Mouse (Mus musculus): Measurements from ENCODE around the gene Tmem123. TPM values are rescaled to one million over a fixed set of nuclear protein-coding genes. Genes with fewer than 3 reads are reported as not detected.

Tmem123 gene
- polyA plus RNA-seq, 1 experiment, result 25.1 TPM

- TF ChIP-seq CTCF (IDR thresholded peaks at IDR 0.05; ENCODE audit: extremely low read depth, insufficient read length, insufficient replicate concordance, low read depth, low read length) (no peak), POLR2A (IDR thresholded peaks at IDR 0.05; ENCODE audit: low read depth, low read length) (no peak)
- H3K27me3 ChIP-seq (ENCODE audit: control insufficient read depth, insufficient read depth, low read length), result no peaks in the 10 kb centered on the region
- H3K27ac ChIP-seq (ENCODE audit: insufficient read depth, low read depth, low read length), result no peak overlapping the region
- 80% methylated on average over 10 of the region's 10 CpGs for WGBS
- peaks cover 10% of the 10 kb centered on the region; the same call in 1 of the 2 replicates for H3K4me1 ChIP-seq (ENCODE audit: control insufficient read depth, insufficient read depth, insufficient read length, low read length)
- H3K36me3 ChIP-seq (ENCODE audit: control insufficient read depth, insufficient read depth, low read length), result peaks cover 24% of the 10 kb centered on the region
- no peak overlapping the region for H3K4me3 ChIP-seq (ENCODE audit: low read depth, low read length)
These were observed 10.7 kb downstream of the Tmem123 start for GRCm38 (mm10) chr9:7774538-7774937.

- H3K4me1 ChIP-seq (ENCODE audit: control insufficient read depth, insufficient read depth, insufficient read length, low read length), result peaks cover 10% of the 10 kb centered on the region; the same call in 1 of the 2 replicates
- no peak overlapping the region for H3K4me3 ChIP-seq (ENCODE audit: low read depth, low read length)
- H3K27ac ChIP-seq (ENCODE audit: insufficient read depth, low read depth, low read length), result no peak overlapping the region
- TF ChIP-seq CTCF (IDR thresholded peaks at IDR 0.05; ENCODE audit: extremely low read depth, insufficient read length, insufficient replicate concordance, low read depth, low read length), result no peak
- no peak for TF ChIP-seq POLR2A (IDR thresholded peaks at IDR 0.05; ENCODE audit: low read depth, low read length)
- WGBS, result 84% methylated on average over 2 of the region's 2 CpGs
- peaks cover 19% of the 10 kb centered on the region for H3K36me3 ChIP-seq (ENCODE audit: control insufficient read depth, insufficient read depth, low read length)
- no peaks in the 10 kb centered on the region for H3K27me3 ChIP-seq (ENCODE audit: control insufficient read depth, insufficient read depth, low read length)
These were observed 11.2 kb downstream of the Tmem123 start for GRCm38 (mm10) chr9:7775011-7775410.

GRCm38 (mm10) chr9:7775986-7776385 lies 12.1 kb downstream of the Tmem123 start:
- H3K4me1 ChIP-seq (ENCODE audit: control insufficient read depth, insufficient read depth, insufficient read length, low read length), result peaks cover 12% of the 10 kb centered on the region
- H3K27ac ChIP-seq (ENCODE audit: insufficient read depth, low read depth, low read length), result no peak overlapping the region
- H3K4me3 ChIP-seq (ENCODE audit: low read depth, low read length), result no peak overlapping the region
- 85% methylated on average over 3 of the region's 3 CpGs for WGBS
- no peaks in the 10 kb centered on the region for H3K27me3 ChIP-seq (ENCODE audit: control insufficient read depth, insufficient read depth, low read length)
- H3K36me3 ChIP-seq (ENCODE audit: control insufficient read depth, insufficient read depth, low read length), result peaks cover 18% of the 10 kb centered on the region
- TF ChIP-seq POLR2A (IDR thresholded peaks at IDR 0.05; ENCODE audit: low read depth, low read length), result no peak
- no peak for TF ChIP-seq CTCF (IDR thresholded peaks at IDR 0.05; ENCODE audit: extremely low read depth, insufficient read length, insufficient replicate concordance, low read depth, low read length)

GRCm38 (mm10) chr9:7776940-7777339 lies 13.1 kb downstream of the Tmem123 start:
- TF ChIP-seq CTCF (IDR thresholded peaks at IDR 0.05; ENCODE audit: extremely low read depth, insufficient read length, insufficient replicate concordance, low read depth, low read length) (no peak), POLR2A (IDR thresholded peaks at IDR 0.05; ENCODE audit: low read depth, low read length) (no peak)
- no peak overlapping the region for H3K4me3 ChIP-seq (ENCODE audit: low read depth, low read length)
- peak overlapping the region; percentile 27 for H3K27ac ChIP-seq (ENCODE audit: insufficient read depth, low read depth, low read length)
- peaks cover 12% of the 10 kb centered on the region for H3K4me1 ChIP-seq (ENCODE audit: control insufficient read depth, insufficient read depth, insufficient read length, low read length)
- WGBS, result 87% methylated on average over 1 of the region's 1 CpGs
- peaks cover 18% of the 10 kb centered on the region for H3K36me3 ChIP-seq (ENCODE audit: control insufficient read depth, insufficient read depth, low read length)
- no peaks in the 10 kb centered on the region for H3K27me3 ChIP-seq (ENCODE audit: control insufficient read depth, insufficient read depth, low read length)

GRCm38 (mm10) chr9:7777652-7778051 lies 13.8 kb downstream of the Tmem123 start:
- no peaks in the 10 kb centered on the region for H3K27me3 ChIP-seq (ENCODE audit: control insufficient read depth, insufficient read depth, low read length)
- WGBS, result 57% methylated on average over 1 of the region's 1 CpGs
- TF ChIP-seq CTCF (IDR thresholded peaks at IDR 0.05; ENCODE audit: extremely low read depth, insufficient read length, insufficient replicate concordance, low read depth, low read length) (no peak), POLR2A (IDR thresholded peaks at IDR 0.05; ENCODE audit: low read depth, low read length) (no peak)
- H3K4me1 ChIP-seq (ENCODE audit: control insufficient read depth, insufficient read depth, insufficient read length, low read length), result peaks cover 12% of the 10 kb centered on the region
- no peak overlapping the region for H3K4me3 ChIP-seq (ENCODE audit: low read depth, low read length)
- no peak overlapping the region for H3K27ac ChIP-seq (ENCODE audit: insufficient read depth, low read depth, low read length)
- peaks cover 14% of the 10 kb centered on the region for H3K36me3 ChIP-seq (ENCODE audit: control insufficient read depth, insufficient read depth, low read length)

- H3K27ac ChIP-seq (ENCODE audit: insufficient read depth, low read depth, low read length), result no peak overlapping the region
- peaks cover 12% of the 10 kb centered on the region for H3K4me1 ChIP-seq (ENCODE audit: control insufficient read depth, insufficient read depth, insufficient read length, low read length)
These were observed 14.9 kb downstream of the Tmem123 start for GRCm38 (mm10) chr9:7778771-7779170.

GRCm38 (mm10) chr9:7779786-7780185 lies 15.9 kb downstream of the Tmem123 start:
- Histone ChIP-seq H3K4me3 (ENCODE audit: low read depth, low read length) (no peak overlapping the region), H3K4me1 (ENCODE audit: control insufficient read depth, insufficient read depth, insufficient read length, low read length) (peaks cover 12% of the 10 kb centered on the region), H3K27me3 (ENCODE audit: control insufficient read depth, insufficient read depth, low read length) (no peaks in the 10 kb centered on the region), H3K27ac (ENCODE audit: insufficient read depth, low read depth, low read length) (no peak overlapping the region), H3K36me3 (ENCODE audit: control insufficient read depth, insufficient read depth, low read length) (peaks cover 5% of the 10 kb centered on the region)
- TF ChIP-seq POLR2A (IDR thresholded peaks at IDR 0.05; ENCODE audit: low read depth, low read length) (no peak), CTCF (IDR thresholded peaks at IDR 0.05; ENCODE audit: extremely low read depth, insufficient read length, insufficient replicate concordance, low read depth, low read length) (no peak)
- whole genome bisulfite sequencing, result 80% methylated on average over 4 of the region's 4 CpGs

More at GRCm38 (mm10) chr9:7778771-7779170, 14.9 kb downstream of the Tmem123 start:
- no peaks in the 10 kb centered on the region for H3K27me3 ChIP-seq (ENCODE audit: control insufficient read depth, insufficient read depth, low read length)
- 81% methylated on average over 7 of the region's 7 CpGs for WGBS
- no peak for TF ChIP-seq POLR2A (IDR thresholded peaks at IDR 0.05; ENCODE audit: low read depth, low read length)
- no peak for TF ChIP-seq CTCF (IDR thresholded peaks at IDR 0.05; ENCODE audit: extremely low read depth, insufficient read length, insufficient replicate concordance, low read depth, low read length)
- H3K36me3 ChIP-seq (ENCODE audit: control insufficient read depth, insufficient read depth, low read length), result peaks cover 6% of the 10 kb centered on the region
- H3K4me3 ChIP-seq (ENCODE audit: low read depth, low read length), result no peak overlapping the region

Data from small intestine, adult 2 months (tissue).